Mouse (Mus musculus) G1E (cell line): ENCODE measurements around the gene Fkbp5. TPM values are rescaled to one million over a fixed set of nuclear protein-coding genes. Genes with fewer than 3 reads are reported as not detected.

Experiments used
- ATAC-seq: 2 replicates; pipeline ENCODE4 v1.8.0; 2016; ENCODE audit warnings: mild to moderate bottlenecking; ENCODE audit not compliant: insufficient number of reproducible peaks, poor library complexity, low FRiP score, severe bottlenecking; ENCODE audit errors: extremely low read depth
- DNase-seq: peaks from one replicate; pipeline ENCODE4 v3.0.0; 2012; ENCODE audit warnings: low spot score
- H3K27me3 ChIP-seq: 2 replicates; pipeline ENCODE4 v1.6.1; 2012; ENCODE audit warnings: mild to moderate bottlenecking, low read length, inconsistent platforms; ENCODE audit not compliant: insufficient read depth
- H3K36me3 ChIP-seq: replicated peaks from 2 replicates; pipeline ENCODE3; 2012; ENCODE audit warnings: mild to moderate bottlenecking, inconsistent platforms
- H3K4me1 ChIP-seq: 2 replicates; pipeline ENCODE4 v1.6.1; 2012; ENCODE audit warnings: low read depth, low read length, inconsistent platforms, mixed read lengths; ENCODE audit not compliant: insufficient read depth
- H3K4me3 ChIP-seq: 2 replicates; pipeline ENCODE4 v1.5.1; 2012; ENCODE audit warnings: low read depth, mild to moderate bottlenecking, inconsistent platforms, low read length, moderate library complexity, mixed read lengths
- H3K9me3 ChIP-seq: replicated peaks from 2 replicates; pipeline ENCODE4 v1.6.1; 2012; ENCODE audit warnings: inconsistent platforms
- CTCF ChIP-seq: IDR thresholded peaks from 2 replicates; pipeline ENCODE4 v1.5.1; 2012; ENCODE audit warnings: low read depth, low read length, inconsistent platforms, mixed read lengths
- GATA1 ChIP-seq: IDR thresholded peaks from 2 replicates; pipeline ENCODE4 v1.6.1; 2012; ENCODE audit warnings: borderline replicate concordance, low read length, inconsistent platforms, mixed read lengths
- GATA2 ChIP-seq: IDR thresholded peaks from 2 replicates; pipeline ENCODE4 v1.6.1; 2012; ENCODE audit warnings: low read depth, low read length, inconsistent platforms, borderline replicate concordance
- POLR2AphosphoS5 ChIP-seq: IDR thresholded peaks from 2 replicates; pipeline ENCODE4 v1.6.1; 2012; ENCODE audit warnings: low read depth, low read length, inconsistent platforms; ENCODE audit not compliant: insufficient replicate concordance
- TAL1 ChIP-seq: conservative IDR thresholded peaks from 2 replicates; pipeline ENCODE4 v1.6.1; 2012; ENCODE audit warnings: low read depth, low read length, inconsistent platforms, mixed read lengths
- polyA plus RNA-seq: library from polyadenylated mRNA; stranded (reverse); fragments of >175 nt; gene quantifications from 2 replicates; pipeline ENCODE4 v1.2.3, GENCODE M21; 2012
- total RNA-seq, 2 experiments: library from RNA; stranded (forward) in 1 of 2; stranded (reverse) in 1 of 2; fragments of 200-1000 nt in 1 of 2; fragments of >200 nt in 1 of 2; fragmentation: Nextera tagmentation in 1 of 2; gene quantifications; 2 replicates each; pipeline ENCODE4 v1.2.3; 2014 to 2017

Gene Fkbp5
- total and polyA plus RNA-seq, 3 experiments: 11.7 to 36.6 (median 18.5) TPM

DNA sequence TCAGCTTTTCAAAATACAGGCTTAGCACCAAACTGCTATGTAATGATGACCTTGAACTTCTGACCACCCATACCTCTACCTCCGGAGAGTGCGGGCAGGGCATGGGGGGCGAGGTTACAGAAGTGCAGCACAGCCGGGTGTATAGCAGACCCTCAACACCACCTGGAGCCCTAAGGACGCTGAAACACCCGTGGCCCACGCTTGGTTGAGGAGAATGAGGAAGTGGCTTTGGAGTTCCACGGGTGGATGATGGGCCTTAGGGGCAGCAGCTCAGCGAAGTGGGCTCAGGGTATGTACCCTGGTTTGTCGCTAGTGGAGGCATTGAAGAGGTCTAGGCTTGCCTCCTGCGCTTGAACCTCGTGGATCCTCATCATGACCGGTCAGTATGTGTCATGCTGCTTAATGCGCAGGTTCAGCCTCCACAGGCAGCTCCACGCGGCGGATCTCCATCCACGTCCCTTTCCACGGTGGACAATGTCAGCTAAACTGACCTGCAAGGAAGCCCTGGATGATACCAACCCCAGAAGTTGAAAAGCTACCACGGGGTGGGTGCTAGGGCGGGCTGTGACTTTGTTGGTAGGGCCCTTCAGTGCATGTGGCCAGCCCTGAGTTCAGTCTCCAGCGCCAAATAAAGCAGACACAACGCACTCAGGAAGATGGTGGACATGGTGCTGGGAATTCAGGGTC lies 6.8 kb upstream of the Fkbp5 start:
- H3K9me3 ChIP-seq: no peaks in the 10 kb centered on the region
- DNase-seq (no peak), ATAC-seq (no peak)
- H3K36me3 ChIP-seq: peaks cover 7% of the 10 kb centered on the region
- TF ChIP-seq CTCF: no peak
- no peak for TF ChIP-seq GATA2
- TF ChIP-seq GATA1: no peak
- TF ChIP-seq TAL1: no peak
- H3K27me3 ChIP-seq: peaks cover 44% of the 10 kb centered on the region
- peaks cover 44% of the 10 kb centered on the region for H3K4me1 ChIP-seq
- H3K4me3 ChIP-seq: no peak overlapping the region; the same call in 1 of the 2 replicates

DNA sequence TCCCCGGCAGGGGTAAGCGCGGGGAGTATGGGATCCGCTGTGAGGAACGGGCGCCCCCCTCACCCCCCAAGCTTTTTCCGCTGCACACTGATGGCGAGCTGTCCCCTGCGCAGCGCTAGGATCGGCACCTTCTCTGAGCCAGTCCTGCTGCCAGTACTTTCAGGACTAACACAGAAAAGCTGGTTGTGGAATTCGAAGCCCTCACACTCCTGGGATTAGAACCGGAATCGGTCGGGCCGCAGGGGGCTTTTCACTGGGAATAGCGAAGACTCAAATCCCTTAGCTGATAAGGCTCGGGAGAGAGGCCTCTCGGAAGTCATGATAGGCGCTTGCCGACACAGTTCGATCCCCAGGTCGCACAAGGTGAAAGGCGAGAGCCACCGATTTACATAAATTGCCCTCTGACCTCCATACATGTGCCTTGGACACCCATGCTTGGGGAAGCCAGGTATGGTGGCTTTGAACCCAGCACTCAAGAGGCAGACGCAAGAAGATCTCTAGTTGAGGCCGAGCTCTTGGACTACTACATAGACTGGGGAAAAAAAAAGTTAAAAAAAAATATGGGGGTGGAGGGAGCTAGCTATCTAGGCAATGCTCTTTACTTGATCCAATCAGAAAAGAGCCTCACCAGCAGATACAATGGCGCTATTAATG lies 6.2 kb upstream of the Fkbp5 start:
- TF ChIP-seq CTCF (no peak), POLR2AphosphoS5 (no peak), GATA2 (no peak), GATA1 (no peak), TAL1 (no peak)
- ATAC-seq: no peak
- peaks cover 51% of the 10 kb centered on the region for H3K27me3 ChIP-seq
- peaks cover 7% of the 10 kb centered on the region for H3K36me3 ChIP-seq
- H3K4me3 ChIP-seq: peak overlapping the region; percentile 71
- no peak for DNase-seq
- H3K4me1 ChIP-seq: peaks cover 46% of the 10 kb centered on the region
- H3K9me3 ChIP-seq: no peaks in the 10 kb centered on the region

DNA sequence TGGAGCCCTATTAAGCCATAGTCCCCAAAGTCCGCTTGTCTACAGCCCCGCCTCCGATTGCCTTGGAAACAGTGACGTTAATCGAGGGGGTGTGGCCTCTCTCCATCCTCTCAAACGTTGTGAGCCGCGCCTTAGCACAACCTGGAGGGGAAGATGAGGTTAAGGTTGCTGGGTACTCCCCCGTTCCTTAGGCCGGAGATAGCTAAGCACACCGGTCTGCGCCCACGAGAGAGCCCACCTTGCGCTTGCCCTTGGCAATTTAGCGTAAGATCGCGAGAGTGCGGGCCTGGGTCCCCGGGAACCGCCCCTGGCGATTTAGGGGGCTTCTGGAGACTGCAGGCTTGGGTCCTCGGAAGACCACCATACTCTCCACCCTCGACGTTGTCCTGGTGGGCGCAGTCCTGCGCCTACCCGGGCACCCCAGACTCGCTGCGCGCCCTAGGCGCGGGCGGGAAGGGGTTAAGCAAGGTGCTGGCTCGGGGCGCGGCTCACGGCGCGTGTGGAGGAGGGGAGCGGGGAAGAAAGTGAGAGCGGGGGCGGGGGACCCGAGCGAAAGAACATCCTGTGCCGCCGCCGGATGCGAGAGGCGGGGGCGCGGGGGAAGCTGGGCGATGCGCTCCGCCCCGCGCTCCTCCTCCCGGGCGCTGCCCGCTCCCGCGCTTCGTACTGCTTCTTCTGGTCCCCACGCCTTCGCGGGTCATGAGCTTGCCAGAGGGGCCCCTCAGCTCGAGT lies 5.5 kb upstream of the Fkbp5 start:
- Histone ChIP-seq H3K36me3 (peaks cover 7% of the 10 kb centered on the region), H3K4me1 (peaks cover 45% of the 10 kb centered on the region), H3K9me3 (0 out of 2 replicates have a peak, but pooled peaks cover 2% of the 10 kb centered on the region), H3K27me3 (peaks cover 57% of the 10 kb centered on the region), H3K4me3 (peak overlapping the region; percentile 71)
- no peak for TF ChIP-seq POLR2AphosphoS5
- TF ChIP-seq CTCF: no peak
- no peak for TF ChIP-seq GATA2
- no peak for TF ChIP-seq TAL1
- TF ChIP-seq GATA1: no peak
- ATAC-seq (peak; percentile 64), DNase-seq (peak; percentile 73)

DNA sequence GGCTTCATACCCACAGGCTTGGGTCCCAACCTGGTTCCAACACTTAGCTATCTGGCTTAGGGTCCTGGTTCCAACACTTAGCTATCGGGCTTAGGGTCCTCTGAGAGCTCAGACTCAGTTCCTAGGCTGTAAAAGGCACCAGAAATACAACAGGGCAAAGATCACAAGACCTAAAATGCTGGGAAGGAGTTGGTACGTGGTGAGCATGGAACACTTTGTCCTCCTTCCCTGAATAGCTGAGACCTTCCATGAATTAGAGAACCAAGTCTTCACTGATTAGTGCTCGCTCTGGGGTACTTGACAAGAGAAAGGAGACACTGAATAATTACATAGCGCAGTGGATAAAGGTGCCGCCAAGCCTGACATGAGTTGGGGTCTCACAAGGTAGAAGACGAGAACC lies 4.6 kb upstream of the Fkbp5 start:
- Histone ChIP-seq H3K27me3 (peaks cover 60% of the 10 kb centered on the region), H3K4me1 (peaks cover 36% of the 10 kb centered on the region), H3K4me3 (no peak overlapping the region), H3K36me3 (peaks cover 7% of the 10 kb centered on the region), H3K9me3 (0 out of 2 replicates have a peak, but pooled peaks cover 2% of the 10 kb centered on the region)
- no peak for ATAC-seq
- TF ChIP-seq GATA2 (no peak), CTCF (no peak), GATA1 (no peak), TAL1 (no peak), POLR2AphosphoS5 (no peak)
- no peak for DNase-seq

DNA sequence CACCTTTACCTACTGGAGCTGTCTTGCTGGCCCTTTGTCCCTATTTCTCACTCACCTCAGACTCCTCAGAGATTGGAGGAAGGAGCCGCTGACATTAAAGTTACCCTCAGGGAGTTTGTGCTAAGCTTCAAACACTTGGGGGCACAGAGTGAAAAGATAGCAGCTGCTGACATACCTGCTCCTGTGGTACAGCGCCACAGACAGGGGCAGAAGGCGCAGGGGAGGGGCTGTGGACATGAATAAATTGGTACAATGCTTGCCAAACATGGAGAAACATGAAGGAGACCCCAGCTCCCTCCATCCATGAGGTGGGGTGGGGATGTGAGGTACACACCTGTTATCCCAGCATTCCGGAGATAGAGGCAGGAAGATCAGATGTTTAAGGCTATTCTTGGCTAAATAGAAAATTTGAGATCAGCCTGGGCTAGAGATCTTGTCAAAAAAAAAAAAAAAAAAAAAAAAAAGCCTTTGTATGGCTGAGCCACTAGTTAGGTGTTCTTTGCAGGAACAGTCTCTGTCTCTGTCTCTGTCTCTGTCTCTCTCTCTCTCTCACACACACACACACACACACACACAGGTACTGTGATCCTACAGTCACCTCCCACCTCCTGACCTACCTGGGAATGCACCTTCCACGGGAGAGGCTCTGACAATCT lies 3.9 kb upstream of the Fkbp5 start:
- ATAC-seq (no peak), DNase-seq (no peak)
- Histone ChIP-seq H3K9me3 (0 out of 2 replicates have a peak, but pooled peaks cover 2% of the 10 kb centered on the region), H3K4me1 (peaks cover 34% of the 10 kb centered on the region), H3K36me3 (peaks cover 7% of the 10 kb centered on the region), H3K27me3 (peaks cover 63% of the 10 kb centered on the region), H3K4me3 (no peak overlapping the region)
- TF ChIP-seq POLR2AphosphoS5 (no peak), CTCF (no peak), TAL1 (no peak), GATA1 (no peak), GATA2 (no peak)
